Mouse (Mus musculus): ENCODE data around the gene Tpk1. TPM values are rescaled to one million over a fixed set of nuclear protein-coding genes. Genes with fewer than 3 reads are reported as not detected.

Tpk1 gene
- polyA plus RNA-seq, 1 experiment = 2.4 TPM

GRCm38 (mm10) chr6:43395538-43395937 lies 270.5 kb downstream of the Tpk1 start:
- WGBS = 70% methylated on average over 2 of the region's 2 CpGs
- no peak overlapping the region for H3K4me3 ChIP-seq (replicated peaks; ENCODE audit: control insufficient read depth, low read depth, low read length)
- TF ChIP-seq CTCF (IDR thresholded peaks at IDR 0.05; ENCODE audit: control insufficient read depth, insufficient read depth, low read length) (no peak), POLR2A (IDR thresholded peaks at IDR 0.05; ENCODE audit: borderline replicate concordance, control insufficient read depth, low read depth, low read length) (no peak)
- H3K4me1 ChIP-seq (ENCODE audit: control insufficient read depth, insufficient read depth, low read length) = no peaks in the 10 kb centered on the region
- no peak overlapping the region for H3K27ac ChIP-seq (ENCODE audit: control insufficient read depth, insufficient read depth, low read depth, low read length, poor library complexity)

- no peaks in the 10 kb centered on the region for H3K4me1 ChIP-seq (ENCODE audit: control insufficient read depth, insufficient read depth, low read length)
- TF ChIP-seq CTCF (IDR thresholded peaks at IDR 0.05; ENCODE audit: control insufficient read depth, insufficient read depth, low read length) (no peak), POLR2A (IDR thresholded peaks at IDR 0.05; ENCODE audit: borderline replicate concordance, control insufficient read depth, low read depth, low read length) (no peak)
- WGBS = 73% methylated on average over 1 of the region's 1 CpGs
- no peak overlapping the region for H3K4me3 ChIP-seq (replicated peaks; ENCODE audit: control insufficient read depth, low read depth, low read length)
- H3K27ac ChIP-seq (ENCODE audit: control insufficient read depth, insufficient read depth, low read depth, low read length, poor library complexity) = no peak overlapping the region
These were observed 274.7 kb downstream of the Tpk1 start for GRCm38 (mm10) chr6:43391358-43391757.

GRCm38 (mm10) chr6:43387273-43387672 lies 278.8 kb downstream of the Tpk1 start:
- Histone ChIP-seq H3K4me1 (ENCODE audit: control insufficient read depth, insufficient read depth, low read length) (no peaks in the 10 kb centered on the region; the same call in 1 of the 2 replicates), H3K4me3 (replicated peaks; ENCODE audit: control insufficient read depth, low read depth, low read length) (no peak overlapping the region), H3K27ac (ENCODE audit: control insufficient read depth, insufficient read depth, low read depth, low read length, poor library complexity) (no peak overlapping the region)
- WGBS = 91% methylated on average over 1 of the region's 1 CpGs
- no peak for TF ChIP-seq CTCF (IDR thresholded peaks at IDR 0.05; ENCODE audit: control insufficient read depth, insufficient read depth, low read length)
- no peak for TF ChIP-seq POLR2A (IDR thresholded peaks at IDR 0.05; ENCODE audit: borderline replicate concordance, control insufficient read depth, low read depth, low read length)

GRCm38 (mm10) chr6:43384841-43385240 lies 281.2 kb downstream of the Tpk1 start:
- no peak overlapping the region for H3K4me3 ChIP-seq (replicated peaks; ENCODE audit: control insufficient read depth, low read depth, low read length)
- TF ChIP-seq POLR2A (IDR thresholded peaks at IDR 0.05; ENCODE audit: borderline replicate concordance, control insufficient read depth, low read depth, low read length) = no peak
- no peak for TF ChIP-seq CTCF (IDR thresholded peaks at IDR 0.05; ENCODE audit: control insufficient read depth, insufficient read depth, low read length)
- H3K27ac ChIP-seq (ENCODE audit: control insufficient read depth, insufficient read depth, low read depth, low read length, poor library complexity) = no peak overlapping the region
- 80% methylated on average over 3 of the region's 3 CpGs for WGBS
- no peaks in the 10 kb centered on the region; the same call in 1 of the 2 replicates for H3K4me1 ChIP-seq (ENCODE audit: control insufficient read depth, insufficient read depth, low read length)

- 72% methylated on average over 3 of the region's 3 CpGs for WGBS
- Histone ChIP-seq H3K4me3 (replicated peaks; ENCODE audit: control insufficient read depth, low read depth, low read length) (no peak overlapping the region), H3K27ac (ENCODE audit: control insufficient read depth, insufficient read depth, low read depth, low read length, poor library complexity) (no peak overlapping the region), H3K4me1 (ENCODE audit: control insufficient read depth, insufficient read depth, low read length) (no peaks in the 10 kb centered on the region; the same call in 1 of the 2 replicates)
- TF ChIP-seq POLR2A (IDR thresholded peaks at IDR 0.05; ENCODE audit: borderline replicate concordance, control insufficient read depth, low read depth, low read length) (no peak), CTCF (IDR thresholded peaks at IDR 0.05; ENCODE audit: control insufficient read depth, insufficient read depth, low read length) (no peak)
These were observed 281.8 kb downstream of the Tpk1 start for GRCm38 (mm10) chr6:43384304-43384703.

- Histone ChIP-seq H3K4me3 (replicated peaks; ENCODE audit: control insufficient read depth, low read depth, low read length) (no peak overlapping the region), H3K27ac (ENCODE audit: control insufficient read depth, insufficient read depth, low read depth, low read length, poor library complexity) (no peak overlapping the region), H3K4me1 (ENCODE audit: control insufficient read depth, insufficient read depth, low read length) (no peaks in the 10 kb centered on the region; the same call in 1 of the 2 replicates)
- WGBS = 71% methylated on average over 3 of the region's 3 CpGs
- TF ChIP-seq CTCF (IDR thresholded peaks at IDR 0.05; ENCODE audit: control insufficient read depth, insufficient read depth, low read length) = no peak
- no peak for TF ChIP-seq POLR2A (IDR thresholded peaks at IDR 0.05; ENCODE audit: borderline replicate concordance, control insufficient read depth, low read depth, low read length)
These were observed 283.3 kb downstream of the Tpk1 start for GRCm38 (mm10) chr6:43382750-43383149.

- no peak overlapping the region for H3K27ac ChIP-seq (ENCODE audit: control insufficient read depth, insufficient read depth, low read depth, low read length, poor library complexity)
- 82% methylated on average over 3 of the region's 3 CpGs for WGBS
- H3K4me3 ChIP-seq (replicated peaks; ENCODE audit: control insufficient read depth, low read depth, low read length) = no peak overlapping the region
- no peaks in the 10 kb centered on the region; the same call in 1 of the 2 replicates for H3K4me1 ChIP-seq (ENCODE audit: control insufficient read depth, insufficient read depth, low read length)
- no peak for TF ChIP-seq CTCF (IDR thresholded peaks at IDR 0.05; ENCODE audit: control insufficient read depth, insufficient read depth, low read length)
- TF ChIP-seq POLR2A (IDR thresholded peaks at IDR 0.05; ENCODE audit: borderline replicate concordance, control insufficient read depth, low read depth, low read length) = no peak
These were observed 283.8 kb downstream of the Tpk1 start for GRCm38 (mm10) chr6:43382284-43382683.

GRCm38 (mm10) chr6:43373206-43373605 lies 292.9 kb downstream of the Tpk1 start:
- Histone ChIP-seq H3K27ac (ENCODE audit: control insufficient read depth, insufficient read depth, low read depth, low read length, poor library complexity) (no peak overlapping the region), H3K4me1 (ENCODE audit: control insufficient read depth, insufficient read depth, low read length) (no peaks in the 10 kb centered on the region), H3K4me3 (replicated peaks; ENCODE audit: control insufficient read depth, low read depth, low read length) (no peak overlapping the region)
- WGBS = 87% methylated on average over 5 of the region's 5 CpGs
- no peak for TF ChIP-seq POLR2A (IDR thresholded peaks at IDR 0.05; ENCODE audit: borderline replicate concordance, control insufficient read depth, low read depth, low read length)
- no peak for TF ChIP-seq CTCF (IDR thresholded peaks at IDR 0.05; ENCODE audit: control insufficient read depth, insufficient read depth, low read length)

- 78% methylated on average over 1 of the region's 1 CpGs for WGBS
- Histone ChIP-seq H3K4me3 (replicated peaks; ENCODE audit: control insufficient read depth, low read depth, low read length) (no peak overlapping the region), H3K4me1 (ENCODE audit: control insufficient read depth, insufficient read depth, low read length) (no peaks in the 10 kb centered on the region), H3K27ac (ENCODE audit: control insufficient read depth, insufficient read depth, low read depth, low read length, poor library complexity) (no peak overlapping the region)
- TF ChIP-seq CTCF (IDR thresholded peaks at IDR 0.05; ENCODE audit: control insufficient read depth, insufficient read depth, low read length) = no peak
- TF ChIP-seq POLR2A (IDR thresholded peaks at IDR 0.05; ENCODE audit: borderline replicate concordance, control insufficient read depth, low read depth, low read length) = no peak
These were observed 298.6 kb downstream of the Tpk1 start for GRCm38 (mm10) chr6:43367434-43367945.
